Mouse (Mus musculus) hindbrain, embryonic 13.5 days (tissue): Measurements from ENCODE around the gene Gas2l2. TPM values are rescaled to one million over a fixed set of nuclear protein-coding genes. Genes with fewer than 3 reads are reported as not detected.

Experiments
- ATAC-seq: fragments of 200-750 bp; cut with Nextera tagmentation; 2 replicates; pipeline ENCODE4 v1.8.0; 2017; ENCODE audit warnings: moderate TSS enrichment; ENCODE audit not compliant: low FRiP score
- H3K27ac ChIP-seq: fragments of 300-500 bp; sonication (generic); 2 replicates; pipeline ENCODE4 v1.5.1; 2015; ENCODE audit warnings: inconsistent platforms, mild to moderate bottlenecking, moderate library complexity
- H3K27me3 ChIP-seq: fragments of 300-500 bp; sonication (generic); 2 replicates; pipeline ENCODE4 v1.6.1; 2015; ENCODE audit warnings: mild to moderate bottlenecking, inconsistent platforms
- H3K36me3 ChIP-seq: fragments of 300-500 bp; sonication (generic); 2 replicates; pipeline ENCODE4 v1.6.1; 2015; ENCODE audit warnings: mild to moderate bottlenecking, inconsistent platforms
- H3K4me1 ChIP-seq: fragments of 300-500 bp; sonication (generic); replicated peaks from 2 replicates; pipeline ENCODE4 v1.6.1; 2015; ENCODE audit warnings: inconsistent platforms
- H3K4me2 ChIP-seq: fragments of 300-500 bp; sonication (generic); 2 replicates; pipeline ENCODE4 v1.6.1; 2015; ENCODE audit warnings: inconsistent platforms, mild to moderate bottlenecking, moderate library complexity
- H3K4me3 ChIP-seq: fragments of 300-500 bp; sonication (generic); 2 replicates; pipeline ENCODE4 v1.5.1; 2015; ENCODE audit warnings: mild to moderate bottlenecking, inconsistent platforms
- H3K9ac ChIP-seq: fragments of 300-500 bp; sonication (generic); 2 replicates; pipeline ENCODE4 v1.6.1; 2015; ENCODE audit warnings: mild to moderate bottlenecking, inconsistent platforms
- H3K9me3 ChIP-seq: fragments of 300-500 bp; sonication (generic); 2 replicates; pipeline ENCODE4 v1.6.1; 2016; ENCODE audit warnings: inconsistent platforms
- WGBS: fragments of 180-500 bp; shearing (Covaris S2); methylation state at CpG from one replicate; pipeline ENCODE4 v1.1.7; 2015; 5-methylcytosine and 5-hydroxymethylcytosine counted together
- polyA plus RNA-seq: library from polyadenylated mRNA; unstranded; fragments of >200 nt; fragmentation: Nextera tagmentation; extraction: Ambion mirVana; gene quantifications from 2 replicates; pipeline ENCODE4 v1.2.1, GENCODE M21; 2015

Gas2l2 gene
- polyA plus RNA-seq, 1 experiment from 2014 or later = 1.4 TPM

DNA sequence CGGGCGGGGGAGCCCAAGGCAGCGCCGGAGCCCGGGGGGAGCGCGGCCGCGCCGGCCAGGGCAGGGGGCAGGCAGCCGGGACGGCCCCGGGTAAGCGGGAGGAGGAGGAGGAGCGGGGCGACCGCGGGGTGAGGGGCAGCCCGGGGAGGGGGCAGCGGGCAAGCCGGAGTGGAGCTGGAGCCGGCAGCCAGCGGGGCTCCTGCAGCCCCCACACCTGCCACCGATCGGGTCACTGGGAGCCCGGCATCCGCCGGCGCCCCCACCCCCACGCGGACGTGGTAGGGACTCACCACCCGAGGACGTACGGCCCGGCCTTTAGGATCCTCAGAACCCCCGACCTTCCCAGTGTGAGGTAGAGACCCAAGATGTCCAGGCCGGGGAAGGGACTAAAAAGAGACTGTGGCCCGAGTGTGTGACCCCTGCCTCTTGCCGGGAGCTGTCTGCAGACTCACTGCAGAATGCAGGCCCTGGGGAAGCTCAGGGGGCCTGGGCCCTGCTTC lies 19.4 kb downstream of the Gas2l2 start:
- 0% methylated on average over 26 of the region's 40 CpGs for WGBS
- Histone ChIP-seq H3K4me2 (peak overlapping the region; percentile 78), H3K9ac (peak overlapping the region; percentile 96), H3K4me3 (peak overlapping the region; percentile 91), H3K27ac (peak overlapping the region; percentile 70), H3K27me3 (no peaks in the 10 kb centered on the region), H3K9me3 (no peaks in the 10 kb centered on the region), H3K4me1 (peaks cover 31% of the 10 kb centered on the region), H3K36me3 (no peaks in the 10 kb centered on the region; the same call in 1 of the 2 replicates)
- peak; percentile 71 for ATAC-seq

DNA sequence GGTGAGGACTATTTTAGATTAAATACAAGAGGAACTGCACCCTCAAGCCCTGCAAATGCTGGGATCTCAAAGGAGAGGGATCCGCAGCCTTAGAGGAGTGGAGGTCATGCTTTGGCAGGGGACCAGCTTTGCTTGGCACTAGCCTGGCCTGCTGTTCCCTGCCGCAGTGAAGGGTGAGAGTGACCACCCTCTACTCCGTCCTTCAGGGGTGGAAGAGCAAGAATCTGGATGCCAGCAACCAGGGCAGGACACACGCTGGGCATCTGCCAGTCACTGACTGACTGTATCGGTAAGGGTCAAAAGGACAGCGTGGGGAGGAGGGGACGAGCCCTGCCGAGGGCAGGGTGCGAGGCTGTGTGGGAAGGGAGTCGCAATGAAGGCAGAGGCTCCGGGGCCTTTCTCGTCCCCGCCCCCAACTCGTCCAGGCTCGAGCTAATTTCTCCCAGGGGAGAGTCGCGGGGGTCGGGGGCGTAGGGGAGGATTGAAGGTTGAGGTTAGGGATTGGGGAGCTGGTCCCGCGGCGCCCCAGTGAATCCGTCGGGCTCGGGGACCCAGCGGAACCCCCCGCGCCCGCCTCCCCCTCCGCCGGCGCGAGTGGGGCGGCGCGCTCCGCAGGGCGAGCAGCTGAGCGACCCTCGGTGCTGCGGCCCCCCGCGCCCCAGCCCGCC lies 20.0 kb downstream of the Gas2l2 start, which contains the start of gene Rasl10b:
Gene Rasl10b, plus strand, starts transcription at position 51 of the 668 bp plus-strand sequence.
- WGBS = under 1% methylated on average over 36 of the region's 44 CpGs
- peak; percentile 87 for ATAC-seq
- Histone ChIP-seq H3K27me3 (no peaks in the 10 kb centered on the region), H3K9ac (peak within 1 kb of the TSS; percentile 96), H3K4me2 (peak within 1 kb of the TSS; percentile 78), H3K4me1 (peaks cover 31% of the 10 kb centered on the region), H3K27ac (peak within 1 kb of the TSS; percentile 70), H3K36me3 (peaks cover 5% of the 10 kb centered on the region), H3K4me3 (peak within 1 kb of the TSS; percentile 91), H3K9me3 (no peaks in the 10 kb centered on the region)

DNA sequence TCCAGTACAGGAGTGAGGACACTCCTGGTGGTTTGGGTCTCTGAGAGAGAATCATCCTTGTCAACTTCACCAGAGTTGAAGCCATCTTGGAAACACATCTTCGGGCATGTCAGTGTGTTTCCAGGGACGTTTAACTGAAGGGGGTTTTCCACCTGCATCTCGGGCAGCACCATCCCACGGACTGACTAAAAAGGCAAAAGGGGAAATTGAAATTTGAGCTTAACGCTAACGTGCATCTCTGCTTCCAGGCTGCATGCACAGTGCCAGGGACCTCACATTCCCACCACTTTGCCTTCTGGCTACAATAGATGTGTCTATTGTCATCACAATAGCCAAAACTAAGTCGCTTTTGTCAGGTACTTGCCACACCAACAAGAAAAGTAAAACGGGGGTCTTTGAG lies 21.0 kb downstream of the Gas2l2 start:
- H3K9ac ChIP-seq = no peak overlapping the region
- peaks cover 31% of the 10 kb centered on the region for H3K4me1 ChIP-seq
- no peak overlapping the region for H3K4me3 ChIP-seq
- H3K9me3 ChIP-seq = no peaks in the 10 kb centered on the region
- H3K27me3 ChIP-seq = no peaks in the 10 kb centered on the region
- H3K27ac ChIP-seq = no peak overlapping the region
- no peak overlapping the region for H3K4me2 ChIP-seq
- peaks cover 14% of the 10 kb centered on the region for H3K36me3 ChIP-seq
- WGBS = 36% methylated on average over 8 of the region's 8 CpGs
- no peak for ATAC-seq

DNA sequence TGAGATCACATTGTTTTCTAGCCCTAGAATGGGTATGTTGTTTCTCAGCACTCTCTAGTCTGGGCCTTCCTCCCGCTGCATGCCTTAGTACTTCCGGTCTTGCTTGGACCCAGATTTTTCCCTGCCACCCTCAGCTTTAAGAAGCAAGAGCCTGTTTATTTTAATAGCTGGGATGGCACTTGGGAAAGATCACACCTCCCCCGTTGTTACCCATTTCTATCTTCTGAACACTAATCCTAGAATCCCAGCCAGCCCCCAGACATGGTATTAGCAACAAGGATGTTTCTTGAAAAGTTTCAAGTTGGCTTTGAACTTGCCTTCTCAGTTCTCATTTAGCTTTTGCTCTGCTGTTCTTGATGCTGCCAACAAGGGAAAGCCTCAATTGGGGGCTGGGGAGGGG lies 22.9 kb downstream of the Gas2l2 start:
- H3K27ac ChIP-seq = no peak overlapping the region
- peaks cover 26% of the 10 kb centered on the region for H3K36me3 ChIP-seq
- no peak overlapping the region for H3K4me2 ChIP-seq
- peaks cover 22% of the 10 kb centered on the region for H3K4me1 ChIP-seq
- ATAC-seq = no peak
- WGBS = 74% methylated on average over 3 of the region's 3 CpGs
- H3K9me3 ChIP-seq = no peaks in the 10 kb centered on the region
- H3K27me3 ChIP-seq = no peaks in the 10 kb centered on the region
- H3K9ac ChIP-seq = no peak overlapping the region
- no peak overlapping the region for H3K4me3 ChIP-seq

DNA sequence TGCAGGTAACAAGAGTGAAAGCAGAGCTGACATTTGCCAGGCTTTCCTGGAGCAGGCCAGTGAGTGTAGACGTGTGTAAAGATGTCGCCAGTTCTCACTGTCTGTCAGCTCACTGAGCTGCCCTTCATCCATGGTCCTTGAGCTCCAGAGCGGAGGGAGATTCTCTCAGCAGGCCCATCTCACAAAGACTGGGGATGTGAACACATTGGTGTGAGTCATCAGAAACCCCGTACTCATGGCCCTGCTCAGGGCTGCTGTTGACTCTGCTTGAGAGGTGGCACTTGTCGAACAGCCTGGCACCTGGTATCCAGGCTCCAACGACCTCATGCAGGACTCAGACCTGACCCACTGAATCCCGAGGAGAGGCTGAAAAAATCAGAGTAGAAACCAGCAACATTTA lies 25.5 kb downstream of the Gas2l2 start:
- Histone ChIP-seq H3K9ac (no peak overlapping the region), H3K4me3 (no peak overlapping the region), H3K4me1 (peaks cover under 1% of the 10 kb centered on the region; the same call in 1 of the 2 replicates), H3K27me3 (no peaks in the 10 kb centered on the region), H3K36me3 (peaks cover 37% of the 10 kb centered on the region), H3K4me2 (no peak overlapping the region), H3K9me3 (no peaks in the 10 kb centered on the region), H3K27ac (no peak overlapping the region)
- ATAC-seq = no peak
- 86% methylated on average over 7 of the region's 7 CpGs for WGBS

DNA sequence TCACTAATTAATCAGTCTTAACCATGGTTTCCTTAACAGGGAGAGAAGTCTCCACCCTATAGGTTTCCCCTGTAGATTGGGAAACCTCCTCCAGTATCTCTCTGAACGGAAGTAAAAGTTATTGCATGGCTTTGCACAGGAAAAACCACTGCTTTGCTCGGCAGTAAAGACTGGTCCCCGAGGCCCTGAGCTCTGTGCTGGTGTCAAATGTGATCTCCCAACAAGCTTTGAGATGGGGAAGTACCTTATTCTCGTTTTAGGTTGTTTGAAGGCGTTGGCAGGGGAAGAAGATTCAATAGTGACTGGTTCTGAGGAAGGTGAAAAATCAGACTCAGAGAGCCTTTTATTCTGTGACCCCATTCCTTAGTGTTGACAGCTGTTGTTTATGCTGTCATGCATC lies 30.5 kb downstream of the Gas2l2 start:
- no peak overlapping the region for H3K27ac ChIP-seq
- H3K9me3 ChIP-seq = no peaks in the 10 kb centered on the region
- no peak for ATAC-seq
- no peak overlapping the region for H3K4me3 ChIP-seq
- H3K4me2 ChIP-seq = no peak overlapping the region
- H3K27me3 ChIP-seq = no peaks in the 10 kb centered on the region
- H3K36me3 ChIP-seq = peaks cover 49% of the 10 kb centered on the region
- no peak overlapping the region for H3K9ac ChIP-seq
- H3K4me1 ChIP-seq = peaks cover 12% of the 10 kb centered on the region
- WGBS = 80% methylated on average over 5 of the region's 5 CpGs

DNA sequence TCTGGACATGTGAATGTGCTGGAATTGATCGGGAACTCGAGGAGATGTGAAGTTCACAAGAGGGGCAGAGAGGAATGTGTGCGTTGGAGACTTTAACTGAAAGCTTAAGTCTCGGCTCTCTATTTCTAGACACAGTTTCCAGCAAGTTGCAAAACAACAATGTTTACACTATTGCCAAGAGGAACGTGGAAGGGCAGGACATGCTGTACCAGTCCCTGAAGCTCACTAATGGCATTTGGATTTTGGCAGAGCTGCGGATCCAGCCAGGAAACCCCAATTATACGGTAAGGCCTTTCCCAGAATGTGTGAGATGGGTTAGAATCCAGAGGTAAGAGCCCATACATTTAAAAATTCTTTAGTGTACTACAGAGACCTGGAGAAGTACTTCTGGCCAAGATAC lies 31.6 kb downstream of the Gas2l2 start:
- Histone ChIP-seq H3K9ac (no peak overlapping the region), H3K9me3 (no peaks in the 10 kb centered on the region), H3K27me3 (no peaks in the 10 kb centered on the region), H3K27ac (no peak overlapping the region), H3K4me2 (no peak overlapping the region), H3K4me3 (no peak overlapping the region), H3K36me3 (peaks cover 45% of the 10 kb centered on the region), H3K4me1 (peaks cover 12% of the 10 kb centered on the region)
- 93% methylated on average over 7 of the region's 7 CpGs for WGBS
- no peak for ATAC-seq

DNA sequence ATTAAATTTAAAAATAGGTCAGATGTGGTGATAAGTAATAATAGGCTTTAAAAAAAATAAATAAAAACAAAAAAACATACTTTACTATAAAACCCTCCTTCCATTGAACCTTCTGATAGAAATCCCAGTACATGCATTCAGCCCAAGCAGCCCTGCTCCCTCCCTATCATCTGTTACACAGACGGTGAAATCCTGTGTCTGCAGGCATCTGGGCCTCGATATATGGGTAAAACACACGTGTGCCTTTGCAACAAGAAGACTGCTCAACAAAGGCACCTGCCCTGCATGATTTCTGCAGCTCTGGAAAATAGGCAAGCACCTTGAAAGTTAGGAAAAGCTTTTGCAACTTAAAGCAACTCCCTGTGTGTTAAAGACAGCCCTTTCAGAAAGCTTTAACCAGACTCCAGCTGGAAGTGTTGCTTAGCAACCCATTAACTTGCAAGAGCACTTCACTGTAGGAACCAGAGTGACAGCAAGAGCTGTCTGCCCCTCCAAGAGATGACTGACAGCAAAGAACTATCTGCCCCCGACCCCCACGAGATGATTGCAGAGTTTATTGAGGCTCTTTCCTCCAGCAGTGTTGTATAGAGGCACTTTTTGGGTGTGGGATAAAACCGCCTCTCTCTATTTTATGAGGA lies 34.3 kb downstream of the Gas2l2 start:
- H3K9ac ChIP-seq = no peak overlapping the region
- no peak for ATAC-seq
- H3K4me2 ChIP-seq = no peak overlapping the region
- no peak overlapping the region for H3K4me3 ChIP-seq
- H3K36me3 ChIP-seq = peaks cover 57% of the 10 kb centered on the region
- H3K27me3 ChIP-seq = no peaks in the 10 kb centered on the region
- peaks cover 12% of the 10 kb centered on the region for H3K4me1 ChIP-seq
- 18% methylated on average over 6 of the region's 6 CpGs for WGBS
- H3K27ac ChIP-seq = no peak overlapping the region
- no peaks in the 10 kb centered on the region for H3K9me3 ChIP-seq

DNA sequence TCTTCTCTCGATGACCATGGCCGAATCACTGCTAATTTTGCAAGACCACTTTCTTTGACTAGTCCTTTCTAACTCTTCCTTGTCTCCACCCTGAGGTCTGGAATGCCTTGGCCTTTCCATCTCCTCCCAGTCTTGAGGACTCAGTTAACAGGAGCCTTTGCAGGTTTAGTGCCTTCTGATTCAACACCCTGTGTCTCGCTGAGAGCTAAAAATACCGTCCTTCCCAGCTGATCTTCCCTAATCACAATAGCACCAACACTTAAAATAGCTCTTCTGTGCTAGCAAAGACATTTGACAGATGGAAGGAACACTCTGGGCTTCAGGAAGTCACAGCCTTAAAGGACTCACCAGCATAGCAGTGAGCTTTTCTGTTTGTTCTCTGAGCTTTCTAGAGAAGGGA lies 36.2 kb downstream of the Gas2l2 start:
- Histone ChIP-seq H3K4me3 (no peak overlapping the region), H3K27ac (no peak overlapping the region), H3K36me3 (peaks cover 52% of the 10 kb centered on the region), H3K9ac (no peak overlapping the region), H3K4me2 (no peak overlapping the region), H3K27me3 (no peaks in the 10 kb centered on the region), H3K9me3 (no peaks in the 10 kb centered on the region), H3K4me1 (peaks cover 12% of the 10 kb centered on the region)
- no peak for ATAC-seq
- WGBS = 93% methylated on average over 4 of the region's 4 CpGs

DNA sequence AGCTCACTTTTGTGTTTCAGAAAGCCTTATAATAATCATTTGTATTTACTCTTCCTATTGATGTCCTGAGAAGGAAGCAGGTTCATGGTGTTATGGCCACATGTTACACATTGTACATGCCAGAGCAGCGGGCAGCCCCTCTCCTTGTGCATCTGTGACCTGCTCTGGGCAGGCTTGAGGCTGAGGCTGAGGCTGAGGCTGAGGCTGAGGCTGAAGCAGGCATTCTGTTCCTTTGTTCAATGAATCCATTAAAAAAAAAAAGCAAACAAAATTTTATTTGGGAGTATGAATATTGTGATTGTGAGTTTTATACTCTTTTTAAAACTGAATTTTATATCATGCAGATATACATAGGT lies 45.7 kb downstream of the Gas2l2 start:
- 75% methylated on average over 1 of the region's 1 CpGs for WGBS
- Histone ChIP-seq H3K4me1 (peaks cover 19% of the 10 kb centered on the region), H3K36me3 (peaks cover 20% of the 10 kb centered on the region), H3K27me3 (no peaks in the 10 kb centered on the region), H3K4me3 (no peak overlapping the region), H3K9ac (no peak overlapping the region), H3K27ac (peak overlapping the region; percentile 25; the same call in 1 of the 2 replicates), H3K4me2 (no peak overlapping the region), H3K9me3 (no peaks in the 10 kb centered on the region)
- ATAC-seq = no peak

DNA sequence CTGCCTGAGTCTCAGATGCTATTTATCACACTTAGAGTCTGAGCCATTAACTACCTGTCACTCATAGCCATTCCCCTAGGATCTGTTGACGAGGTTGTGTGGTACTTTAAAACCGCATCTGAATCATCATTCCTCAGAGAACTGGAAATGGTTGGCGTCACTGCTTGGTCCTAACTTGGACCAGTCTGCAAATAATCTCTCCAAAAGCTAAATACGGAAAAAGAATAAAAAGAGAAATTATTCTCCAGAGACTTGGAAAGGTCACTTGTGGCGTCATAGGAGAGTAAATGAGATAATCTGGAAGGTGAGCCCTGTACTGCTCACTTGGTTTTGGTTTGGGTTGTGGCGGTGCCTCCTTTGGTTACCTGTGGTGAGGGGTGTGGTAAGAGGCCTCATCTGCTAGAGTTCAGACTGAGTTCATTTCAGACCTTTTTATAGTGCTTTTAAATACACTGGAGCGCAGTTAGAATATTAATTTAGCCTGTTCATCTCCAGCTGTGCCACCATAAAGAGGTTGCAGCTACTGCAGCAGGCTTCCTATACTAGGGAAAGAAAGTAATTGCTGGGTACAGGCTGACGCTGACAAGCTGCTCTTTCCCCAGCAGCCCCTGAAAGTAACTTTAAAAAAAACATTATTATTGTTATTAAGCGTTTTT lies 46.3 kb downstream of the Gas2l2 start:
- Histone ChIP-seq H3K36me3 (peaks cover 24% of the 10 kb centered on the region), H3K27ac (peak overlapping the region; percentile 42), H3K9me3 (no peaks in the 10 kb centered on the region), H3K4me3 (no peak overlapping the region), H3K9ac (no peak overlapping the region), H3K4me1 (peaks cover 19% of the 10 kb centered on the region), H3K4me2 (no peak overlapping the region), H3K27me3 (no peaks in the 10 kb centered on the region)
- ATAC-seq = no peak
- 35% methylated on average over 9 of the region's 9 CpGs for WGBS

DNA sequence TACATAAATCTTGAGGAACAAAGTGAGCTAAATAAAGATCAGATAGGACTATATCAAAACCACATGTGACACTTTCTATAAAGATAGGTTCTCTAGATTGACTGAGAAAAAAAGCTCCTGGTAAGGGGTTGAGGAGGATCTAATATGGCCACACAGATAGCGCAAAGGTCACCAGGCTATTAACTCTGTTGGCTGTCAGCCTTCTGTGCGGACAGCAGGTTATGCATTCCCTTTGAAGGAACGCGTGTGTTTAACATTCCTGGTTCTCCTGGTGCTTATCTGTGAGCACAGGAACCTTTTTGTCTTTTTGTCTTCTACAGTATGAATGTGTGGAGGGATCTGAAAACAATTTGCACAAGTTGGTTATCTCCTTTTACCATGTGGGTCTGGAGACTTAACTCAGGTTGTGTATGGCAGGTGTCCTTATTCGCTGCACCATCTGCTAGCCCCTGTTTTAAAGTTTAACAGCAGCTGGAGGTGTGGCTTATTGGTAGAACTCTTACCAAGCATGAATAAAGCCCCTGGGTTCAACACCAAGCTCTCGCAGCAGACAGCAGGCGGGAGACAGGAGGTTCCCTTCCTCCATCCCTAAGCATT lies 49.4 kb downstream of the Gas2l2 start:
- WGBS = 88% methylated on average over 7 of the region's 7 CpGs

More for the DNA sequence above, 49.4 kb downstream of the Gas2l2 start:
- H3K27ac ChIP-seq = no peak overlapping the region
- H3K4me2 ChIP-seq = no peak overlapping the region
- ATAC-seq = no peak
- no peak overlapping the region for H3K4me3 ChIP-seq
- no peaks in the 10 kb centered on the region for H3K27me3 ChIP-seq
- peaks cover 39% of the 10 kb centered on the region for H3K36me3 ChIP-seq
- H3K9ac ChIP-seq = no peak overlapping the region
- H3K9me3 ChIP-seq = no peaks in the 10 kb centered on the region
- H3K4me1 ChIP-seq = peaks cover 16% of the 10 kb centered on the region
